In genomic region chr9:61757806-61758205, GRCm38 (mm10) we compare ENCODE assay signal across 24 mouse cellular contexts.
DNase-seq lines count a peak whose midpoint lies in the region; ATAC-seq and TF ChIP-seq lines count a peak whose summit lies in the region.
"Had no signal": no experiment of that assay in that cellular context is flagged by ENCODE, and none has a peak within 500 bp of the region (broad histone marks: within the 10 kb centered on the region; RNA-seq: fewer than 3 reads in every experiment).

No protein-coding gene starts in this region.

- H3K4me3 ChIP-seq in hindbrain, embryonic 13.5 days, result no peak overlapping the region
- no peak overlapping the region for H3K4me3 ChIP-seq in hindbrain, embryonic 14.5 days (replicated peaks; ENCODE audit: low read length)
- H3K4me3 ChIP-seq in CH12.LX (replicated peaks in 1 of 3; ENCODE audit: low read depth in 2 of 3, low read length in 2 of 3, poor library complexity in 1 of 3), result no peak overlapping the region
- no peak overlapping the region for H3K4me3 ChIP-seq in ES-E14 (ENCODE audit: insufficient read depth in 1 of 2, low read depth in 1 of 2, low read length in 2 of 2, poor library complexity in 1 of 2, severe bottlenecking in 1 of 2)
- H3K4me3 ChIP-seq: embryonic facial prominence, embryonic 13.5 days; embryonic facial prominence, embryonic 15.5 days; erythroblast, embryonic 14.5 days; forebrain, embryonic 13.5 days; forebrain, embryonic 15.5 days had no signal

- no peak overlapping the region for H3K4me2 ChIP-seq in hindbrain, embryonic 13.5 days
- no peak overlapping the region for H3K4me2 ChIP-seq in hindbrain, embryonic 14.5 days (replicated peaks)
- no peak overlapping the region for H3K4me2 ChIP-seq in CH12.LX (ENCODE audit: insufficient read depth, low read depth, poor library complexity, severe bottlenecking)
- H3K4me2 ChIP-seq: embryonic facial prominence, embryonic 13.5 days; embryonic facial prominence, embryonic 15.5 days had no signal

- in situ Hi-C loops in CH12.LX (cut with MboI; ENCODE audit: low pct_ligation_motif_present, low pct_unique_long_range_greater_than_20kb, low sequenced_read_pairs), result no loop called here
- in situ Hi-C loops in ES-E14 (cut with MboI; ENCODE audit: low sequenced_read_pairs in 2 of 2, unreplicated experiment in 2 of 2), result no loop called here

- no peak for TF ChIP-seq POLR2A in CH12.LX (IDR thresholded peaks at IDR 0.05; ENCODE audit: low read depth, low read length)

- no peak for DNase-seq in hindbrain, embryonic 14.5 days (ENCODE audit: low spot score)
- DNase-seq in CH12.LX (ENCODE audit: extremely low read depth) (no peak), ES-E14 (ENCODE audit: low read depth, low spot score) (no peak)
- no peak for DNase-seq in layer of hippocampus, adult 8-10 months (ENCODE audit: low spot score in 2 of 2)
- DNase-seq: adrenal gland, adult 2 months; adrenal gland, postnatal 10 days; adrenal gland, postnatal 25 days; cerebellum, adult 11 months; cerebellum, adult 18-20 months; cerebellum, adult 8-10 months; cerebellum, adult 9-11 months; cerebellum, postnatal 14 days; cerebellum, postnatal 36 days; embryo, embryonic 11 days; forebrain, postnatal 0 days had no signal

- 87% methylated on average over 3 of the region's 3 CpGs for WGBS in hindbrain, embryonic 13.5 days
- whole genome bisulfite sequencing in hindbrain, embryonic 14.5 days, result 95% methylated on average over 3 of the region's 3 CpGs

- H3K4me1 ChIP-seq in hindbrain, embryonic 13.5 days (replicated peaks), result peaks cover 51% of the 10 kb centered on the region
- H3K4me1 ChIP-seq in hindbrain, embryonic 14.5 days (replicated peaks; ENCODE audit: control insufficient read depth, insufficient read depth, low read length), result peaks cover 21% of the 10 kb centered on the region
- peaks cover 2 to 16% of the 10 kb centered on the region in 2 experiments; a peak in 2 of 4 replicates for H3K4me1 ChIP-seq in CH12.LX (ENCODE audit: control insufficient read depth in 1 of 2, insufficient read depth in 2 of 2)
- H3K4me1 ChIP-seq in ES-E14 (ENCODE audit: control insufficient read depth in 2 of 2, insufficient read depth in 2 of 2, low read length in 2 of 2, poor library complexity in 1 of 2), result peaks cover 0 to 3% of the 10 kb centered on the region in 2 experiments; a peak in 2 of 4 replicates

- H3K9ac ChIP-seq in hindbrain, embryonic 13.5 days, result no peak overlapping the region
- H3K9ac ChIP-seq in hindbrain, embryonic 14.5 days, result no peak overlapping the region
- no peak overlapping the region for H3K9ac ChIP-seq in CH12.LX (ENCODE audit: insufficient read depth, low read depth)
- no peak overlapping the region for H3K9ac ChIP-seq in ES-E14 (ENCODE audit: insufficient read depth, low read depth, low read length, poor library complexity, severe bottlenecking)
- H3K9ac ChIP-seq: embryonic facial prominence, embryonic 13.5 days; embryonic facial prominence, embryonic 15.5 days; forebrain, embryonic 13.5 days; forebrain, embryonic 15.5 days had no signal

- no peak for TF ChIP-seq CTCF in CH12.LX (conservative IDR thresholded peaks at IDR 0.05 in 1 of 2, IDR thresholded peaks at IDR 0.05 in 1 of 2; ENCODE audit: low read depth in 2 of 2, low read length in 2 of 2)

- no peaks in the 10 kb centered on the region for H3K79me2 ChIP-seq in CH12.LX (replicated peaks; ENCODE audit: control insufficient read depth, extremely low read depth, insufficient read depth, poor library complexity, severe bottlenecking)

- no peaks in the 10 kb centered on the region for H3K9me3 ChIP-seq in hindbrain, embryonic 13.5 days
- H3K9me3 ChIP-seq in hindbrain, embryonic 14.5 days (ENCODE audit: control insufficient read depth, low read length), result no peaks in the 10 kb centered on the region
- H3K9me3 ChIP-seq in CH12.LX (replicated peaks; ENCODE audit: low read length), result no peaks in the 10 kb centered on the region
- H3K9me3 ChIP-seq in ES-E14 (ENCODE audit: control insufficient read depth, insufficient read depth, low read depth, low read length), result no peaks in the 10 kb centered on the region
- H3K9me3 ChIP-seq: embryonic facial prominence, embryonic 13.5 days; embryonic facial prominence, embryonic 15.5 days; forebrain, embryonic 13.5 days; forebrain, embryonic 15.5 days had no signal

- dilution Hi-C loops in CH12.LX (cut with MboI; ENCODE audit: extremely low pct_ligation_motif_present, extremely low pct_unique_long_range_greater_than_20kb, low sequenced_read_pairs), result no loop called here

- no peak for TF ChIP-seq EP300 in CH12.LX (IDR thresholded peaks at IDR 0.05; ENCODE audit: low read length)

- ATAC-seq in hindbrain, embryonic 13.5 days (ENCODE audit: low FRiP score), result no peak
- no peak for ATAC-seq in hindbrain, embryonic 14.5 days (ENCODE audit: low FRiP score)
- no peak for ATAC-seq in erythroid progenitor cell, adult 5-6 weeks (replicated peaks; ENCODE audit: low FRiP score, poor library complexity, severe bottlenecking)
- ATAC-seq: activated CD4-positive, CD25-positive, alpha-beta regulatory T cell, adult 4 months; Patski had no signal

- peak overlapping the region; percentile 86 for H3K27ac ChIP-seq in hindbrain, embryonic 13.5 days
- no peak overlapping the region for H3K27ac ChIP-seq in hindbrain, embryonic 14.5 days
- H3K27ac ChIP-seq in CH12.LX (ENCODE audit: insufficient read depth, low read depth), result no peak overlapping the region
- no peak overlapping the region for H3K27ac ChIP-seq in ES-E14 (ENCODE audit: insufficient read depth, low read depth, low read length, poor library complexity, severe bottlenecking)
- H3K27ac ChIP-seq: embryonic facial prominence, embryonic 13.5 days; embryonic facial prominence, embryonic 15.5 days had no signal

- TF ChIP-seq RAD21 in CH12.LX (IDR thresholded peaks at IDR 0.05; ENCODE audit: low read depth, low read length), result no peak

- peaks cover 15% of the 10 kb centered on the region; the same call in 1 of the 2 replicates for H3K27me3 ChIP-seq in hindbrain, embryonic 13.5 days
- H3K27me3 ChIP-seq in hindbrain, embryonic 14.5 days (ENCODE audit: control insufficient read depth, insufficient read depth, low read length), result no peaks in the 10 kb centered on the region
- no peaks in the 10 kb centered on the region for H3K27me3 ChIP-seq in CH12.LX (replicated peaks)

- H3K36me3 ChIP-seq in hindbrain, embryonic 13.5 days, result no peaks in the 10 kb centered on the region
- no peaks in the 10 kb centered on the region for H3K36me3 ChIP-seq in hindbrain, embryonic 14.5 days (replicated peaks; ENCODE audit: control insufficient read depth, insufficient read depth)
- H3K36me3 ChIP-seq in CH12.LX (replicated peaks in 1 of 2; ENCODE audit: control insufficient read depth in 1 of 2, insufficient read depth in 1 of 2, low read length in 1 of 2) (no peaks in the 10 kb centered on the region), ES-E14 (ENCODE audit: control insufficient read depth, insufficient read depth, low read length, poor library complexity, severe bottlenecking) (no peaks in the 10 kb centered on the region)
- H3K36me3 ChIP-seq: embryonic facial prominence, embryonic 13.5 days; embryonic facial prominence, embryonic 15.5 days; forebrain, embryonic 15.5 days had no signal

TF ChIP-seq in CH12.LX, 34 proteins besides CTCF, POLR2A, EP300 and RAD21:
- TF ChIP-seq MAFK (IDR thresholded peaks at IDR 0.05; ENCODE audit: insufficient replicate concordance, low read length) (peak; percentile 69), JUN (IDR thresholded peaks at IDR 0.05; ENCODE audit: insufficient read depth, low read depth, low read length) (no peak), JUND (conservative IDR thresholded peaks at IDR 0.05; ENCODE audit: low read depth, low read length) (no peak)

TF ChIP-seq in ES-E14, 5 proteins besides CTCF, POLR2A, EP300 and RAD21:
- TF ChIP-seq ZC3H11A (IDR thresholded peaks at IDR 0.05; ENCODE audit: borderline replicate concordance, low read depth, low read length) (no peak), MAFK (IDR thresholded peaks at IDR 0.05; ENCODE audit: insufficient read depth, low read depth, low read length) (peak; percentile 80)
